Mouse (Mus musculus): ENCODE measurements at regions not wholly inside any gene's neighbourhood (a gene's known extent, or its start where the extent isn't known, plus 50 kb on each side); places are given as distances from the start of the nearest gene placed in this dataset. TPM values are rescaled to one million over a fixed set of nuclear protein-coding genes. Genes with fewer than 3 reads are reported as not detected.

DNA sequence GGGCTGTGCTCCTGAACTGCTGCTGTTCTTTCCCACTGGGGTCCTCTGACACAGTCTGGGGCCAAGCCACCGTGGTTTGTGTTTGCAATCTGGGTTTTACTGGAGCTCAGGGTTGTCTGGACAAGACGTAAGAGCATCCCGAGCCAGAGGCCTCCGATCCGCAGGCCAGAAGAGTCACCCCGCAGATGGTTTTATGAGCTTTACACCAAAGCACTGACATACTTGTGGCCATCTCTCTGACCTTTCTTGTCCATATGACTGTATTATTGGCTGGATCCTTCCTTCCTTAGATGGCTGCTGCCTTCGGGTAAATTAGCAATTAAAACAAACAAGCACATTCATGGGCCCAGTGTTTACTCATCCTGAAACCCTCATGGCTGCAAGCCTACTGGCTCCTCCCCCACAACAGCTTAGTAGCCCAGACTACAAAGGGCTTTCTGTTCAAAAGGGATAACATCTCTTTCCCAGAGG is 578.4 kb downstream of the Gm826 start:
- no peaks in the 10 kb centered on the region for H3K27me3 ChIP-seq (ENCODE audit: control insufficient read depth, insufficient read depth, insufficient read length)
- H3K79me3 ChIP-seq (ENCODE audit: low read depth) = no peaks in the 10 kb centered on the region
- TF ChIP-seq CEBPB (IDR thresholded peaks at IDR 0.05; ENCODE audit: low read depth) = no peak
- no peak for TF ChIP-seq MAX (IDR thresholded peaks at IDR 0.05)
- H3K79me2 ChIP-seq (ENCODE audit: control insufficient read depth, insufficient read depth) = no peaks in the 10 kb centered on the region
- H3ac ChIP-seq (ENCODE audit: control insufficient read depth, insufficient read length, low read depth) = no peak overlapping the region
- no peaks in the 10 kb centered on the region for H3K36me3 ChIP-seq (ENCODE audit: control insufficient read depth, insufficient read depth)
- no peak overlapping the region for H3K4me3 ChIP-seq (ENCODE audit: insufficient read depth, poor library complexity, severe bottlenecking)

GRCm38 (mm10) chr2:159760806-159761205 is 573.2 kb downstream of the Gm826 start:
- TF ChIP-seq CTCF (IDR thresholded peaks at IDR 0.05; ENCODE audit: control insufficient read depth, insufficient read depth, insufficient read length) (no peak), MAX (IDR thresholded peaks at IDR 0.05) (no peak), CEBPB (IDR thresholded peaks at IDR 0.05; ENCODE audit: low read depth) (no peak), MYOD1 (IDR thresholded peaks at IDR 0.05; ENCODE audit: control insufficient read depth, insufficient read length, low read depth) (no peak), USF1 (IDR thresholded peaks at IDR 0.05; ENCODE audit: low read depth) (no peak), FOSL1 (IDR thresholded peaks at IDR 0.05; ENCODE audit: insufficient read depth, low read length, poor library complexity, severe bottlenecking) (no peak), MYOG (IDR thresholded peaks at IDR 0.05; ENCODE audit: control insufficient read depth, extremely low read depth, insufficient read length) (no peak)

DNA sequence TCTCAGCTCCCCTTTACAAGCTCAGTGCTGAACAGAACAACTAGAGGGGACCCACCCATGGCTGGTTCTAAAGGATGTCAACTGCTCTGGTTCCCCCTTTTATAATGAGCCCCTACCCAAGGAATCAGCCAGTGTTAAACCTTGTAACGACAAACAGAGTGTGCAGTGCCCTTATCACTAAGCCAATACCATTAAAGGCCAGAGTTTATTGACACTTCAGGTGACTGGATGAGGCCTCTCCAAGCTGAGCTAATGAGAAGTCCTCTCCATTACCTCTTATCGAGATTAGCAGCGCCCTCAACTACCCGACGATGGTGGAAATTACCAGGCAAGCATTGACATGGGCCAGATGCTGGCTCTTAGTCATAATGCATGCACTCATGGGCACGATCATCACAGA is 570.8 kb downstream of the Gm826 start:
- Histone ChIP-seq H3K79me2 (ENCODE audit: control insufficient read depth, insufficient read depth) (no peaks in the 10 kb centered on the region), H3K79me3 (ENCODE audit: low read depth) (no peaks in the 10 kb centered on the region), H3ac (ENCODE audit: control insufficient read depth, insufficient read length, low read depth) (no peak overlapping the region), H3K4me3 (ENCODE audit: insufficient read depth, poor library complexity, severe bottlenecking) (no peak overlapping the region), H3K36me3 (ENCODE audit: control insufficient read depth, insufficient read depth) (no peaks in the 10 kb centered on the region), H3K27me3 (ENCODE audit: control insufficient read depth, insufficient read depth, insufficient read length) (no peaks in the 10 kb centered on the region)
- no peak for TF ChIP-seq CTCF (IDR thresholded peaks at IDR 0.05; ENCODE audit: control insufficient read depth, insufficient read depth, insufficient read length)
- no peak for TF ChIP-seq MYOG (IDR thresholded peaks at IDR 0.05; ENCODE audit: control insufficient read depth, extremely low read depth, insufficient read length)
- no peak for TF ChIP-seq MAX (IDR thresholded peaks at IDR 0.05)
- TF ChIP-seq MYOD1 (IDR thresholded peaks at IDR 0.05; ENCODE audit: control insufficient read depth, insufficient read length, low read depth) = no peak
- TF ChIP-seq CEBPB (IDR thresholded peaks at IDR 0.05; ENCODE audit: low read depth) = no peak
- TF ChIP-seq FOSL1 (IDR thresholded peaks at IDR 0.05; ENCODE audit: insufficient read depth, low read length, poor library complexity, severe bottlenecking) = no peak
- TF ChIP-seq USF1 (IDR thresholded peaks at IDR 0.05; ENCODE audit: low read depth) = no peak

More at GRCm38 (mm10) chr2:159760806-159761205, 573.2 kb downstream of the Gm826 start:
- Histone ChIP-seq H3K27me3 (ENCODE audit: control insufficient read depth, insufficient read depth, insufficient read length) (no peaks in the 10 kb centered on the region), H3K36me3 (ENCODE audit: control insufficient read depth, insufficient read depth) (no peaks in the 10 kb centered on the region), H3K79me3 (ENCODE audit: low read depth) (no peaks in the 10 kb centered on the region), H3K4me3 (ENCODE audit: insufficient read depth, poor library complexity, severe bottlenecking) (no peak overlapping the region), H3K79me2 (ENCODE audit: control insufficient read depth, insufficient read depth) (no peaks in the 10 kb centered on the region), H3ac (ENCODE audit: control insufficient read depth, insufficient read length, low read depth) (no peak overlapping the region)

Small RNA genes in the stretch of these regions (microRNA-seq; reads per million reads assigned to microRNA genes)
- gene Gm44319 (ENCODE audit: borderline microRNAs expressed) = not detected
